Mouse (Mus musculus) C2C12 (cell line): ENCODE measurements around the gene Tctn3.

Experiments used
- CTCF ChIP-seq: IDR thresholded peaks from one replicate; pipeline ENCODE4 v1.5.1; 2011; ENCODE audit not compliant: control insufficient read depth, insufficient read depth, insufficient read length
- MYOG ChIP-seq: IDR thresholded peaks from one replicate; pipeline ENCODE4 v1.6.1; 2011; ENCODE audit not compliant: control insufficient read depth, insufficient read length; ENCODE audit errors: extremely low read depth
- USF1 ChIP-seq: IDR thresholded peaks from one replicate; pipeline ENCODE4 v1.6.1; 2011; ENCODE audit warnings: low read depth, mild to moderate bottlenecking, control low read depth, moderate library complexity

- TF ChIP-seq MYOG (no peak), CTCF (no peak), USF1 (no peak)
Measured at GRCm38 (mm10) chr19:40605189-40605588, 6.8 kb downstream of the Tctn3 start.
